29 mouse cellular contexts compared by ENCODE assay signal in the genomic region with DNA sequence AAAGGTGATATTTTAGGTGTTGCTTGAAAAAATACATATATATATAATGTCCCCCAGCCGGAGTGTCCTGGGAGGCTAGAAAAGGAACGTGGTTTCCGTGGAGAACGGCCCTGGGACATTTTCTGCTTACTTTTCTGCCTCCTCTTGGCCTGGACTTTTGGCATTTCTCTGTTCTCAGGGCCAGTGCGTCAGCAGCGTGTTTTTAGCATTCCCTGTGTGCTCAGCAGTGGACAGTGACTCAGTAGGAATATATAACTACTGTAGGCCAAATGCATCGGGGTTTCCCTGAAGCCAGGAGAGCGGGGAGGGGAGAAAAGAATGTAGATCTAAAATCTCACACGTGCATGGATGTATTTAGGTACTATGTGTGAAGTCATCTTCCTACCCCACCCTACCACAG. TPM values are rescaled to one million over a fixed set of nuclear protein-coding genes. Genes with fewer than 3 reads are reported as not detected.
"Had no signal": no experiment of that assay in that cellular context is flagged by ENCODE, and none has a peak within 500 bp of the region (broad histone marks: within the 10 kb centered on the region; RNA-seq: fewer than 3 reads in every experiment).

No protein-coding gene starts in this region.

- H3K36me3 ChIP-seq: kidney, embryonic 15.5 days; limb, embryonic 10.5 days; limb, embryonic 13.5 days; liver, embryonic 12.5 days; liver, embryonic 15.5 days; lung, embryonic 15.5 days had no signal

- H3K9me3 ChIP-seq: kidney, embryonic 15.5 days; limb, embryonic 10.5 days; limb, embryonic 13.5 days; liver, embryonic 12.5 days; liver, embryonic 15.5 days; lung, embryonic 15.5 days had no signal

- H3K4me3 ChIP-seq: kidney, embryonic 15.5 days; limb, embryonic 10.5 days; limb, embryonic 13.5 days; liver, embryonic 12.5 days; liver, embryonic 15.5 days; lung, embryonic 15.5 days had no signal

- H3K4me2 ChIP-seq: kidney, embryonic 15.5 days; limb, embryonic 13.5 days; liver, embryonic 12.5 days; liver, embryonic 15.5 days; lung, embryonic 15.5 days; midbrain, embryonic 11.5 days had no signal

- H3K27ac ChIP-seq: kidney, embryonic 15.5 days; limb, embryonic 10.5 days; limb, embryonic 13.5 days; liver, embryonic 12.5 days; liver, embryonic 15.5 days; lung, embryonic 15.5 days had no signal

- ATAC-seq: liver, embryonic 12.5 days had no signal

- DNase-seq: kidney, adult 8-10 months; kidney, postnatal 10 days; kidney, postnatal 4 days; liver; lung, adult 18-20 months; lung, postnatal 10 days; lung, postnatal 36 days; midbrain, embryonic 14.5 days; right cerebral cortex, postnatal 14 days; right cerebral cortex, postnatal 4 days; thymus, postnatal 36 days had no signal

- H3K9ac ChIP-seq: kidney, embryonic 15.5 days; limb, embryonic 13.5 days; liver, embryonic 12.5 days; liver, embryonic 15.5 days; lung, embryonic 15.5 days had no signal

- H3K4me1 ChIP-seq: liver, embryonic 15.5 days had no signal

RNA-seq across cellular contexts. Expression of a gene that starts 3.8 kb away (rescaled TPM):
- total RNA-seq: megakaryocyte progenitor cell, adult 5-6 weeks; megakaryocyte-erythroid progenitor cell, adult 5-6 weeks had no signal

RNA-seq across cellular contexts. Expression of a gene that starts 35.6 kb away (rescaled TPM):
- total RNA-seq: layer of hippocampus, adult 18-20 months; layer of hippocampus, postnatal 14 days; left cerebral cortex, postnatal 25 days; megakaryocyte-erythroid progenitor cell, adult 5-6 weeks; midbrain, postnatal 0 days had no signal
- polyA plus RNA-seq: kidney, embryonic 15.5 days; limb, embryonic 10.5 days; limb, embryonic 13.5 days; liver, embryonic 12.5 days; liver, embryonic 15.5 days; lung, embryonic 15.5 days; midbrain, embryonic 14.5 days; midbrain, postnatal 0 days; neural tube, embryonic 11.5 days; neural tube, embryonic 14.5 days; stomach, embryonic 14.5 days; thymus, postnatal 0 days; urinary bladder, adult 2 months had no signal
